Mouse (Mus musculus) Patski (cell line): ENCODE data around the gene Sox5. TPM values are rescaled to one million over a fixed set of nuclear protein-coding genes. Genes with fewer than 3 reads are reported as not detected.

Source experiments
- ATAC-seq: fragments of 100-300 bp; one replicate; pipeline ENCODE4 v1.8.0; 2021
- CTCF ChIA-PET: fragments of 350-600 bp; sonication (Branson Sonifier 250); formaldehyde crosslinking; loops from one replicate; lab custom pipeline; 2022; ENCODE audit warnings: inconsistent platforms; lab: Charles Lee
- POLR2A ChIA-PET: fragments of 350-600 bp; sonication (Branson Sonifier 250); formaldehyde crosslinking; loops from one replicate; lab custom pipeline; 2022; ENCODE audit warnings: antibody characterized with exemption, inconsistent platforms; lab: Charles Lee
- DNase-seq: peaks from one replicate; pipeline ENCODE4 v3.0.0-alpha.2; 2011; ENCODE audit warnings: low read depth, low spot score
- H3K27me3 ChIP-seq: fragments of 371-371 bp; one replicate; pipeline ENCODE4 v1.5.1; 2021
- CTCF ChIP-seq: fragments of 100-300 bp; IDR thresholded peaks from one replicate; pipeline ENCODE4 v1.5.1; 2021
- in situ Hi-C: fragments of 300-500 bp; cut with MboI; formaldehyde crosslinking; loops from 3 replicates; pipeline ENCODE4 v1.11.1; 2018; ENCODE audit warnings: low pct_unique_long_range_greater_than_20kb, mixed read lengths
- polyA plus RNA-seq: library from polyadenylated mRNA; unstranded; gene quantifications from one replicate; pipeline ENCODE4 v1.2.3, GENCODE M21; 2021

Sox5 gene
- polyA plus RNA-seq, 1 experiment from 2014 or later: 0.26 TPM

- POLR2A ChIA-PET: no interaction called here
- CTCF ChIA-PET: no interaction called here
- ATAC-seq (peak; percentile 67), DNase-seq (no peak)
- in situ Hi-C loops: no loop called here
- TF ChIP-seq CTCF: no peak
- no peaks in the 10 kb centered on the region for H3K27me3 ChIP-seq
These were observed 92.7 kb downstream of the Sox5 start for GRCm38 (mm10) chr6:144689076-144689475.

- TF ChIP-seq CTCF: no peak
- no peaks in the 10 kb centered on the region for H3K27me3 ChIP-seq
- in situ Hi-C loops: no loop called here
- ChIA-PET CTCF (no interaction called here), POLR2A (no interaction called here)
- ATAC-seq: no peak
- DNase-seq: no peak
These were observed 94.1 kb downstream of the Sox5 start for GRCm38 (mm10) chr6:144687681-144688080.

- ATAC-seq: no peak
- in situ Hi-C loops: no loop called here
- DNase-seq: no peak
- ChIA-PET CTCF (interaction anchor here (1.6 kb wide), 1 partner anchor 17 kb away, joined by 3 read pairs; no protein-coding TSS in a partner anchor), POLR2A (no interaction called here)
- TF ChIP-seq CTCF: no peak
- peaks cover 7% of the 10 kb centered on the region for H3K27me3 ChIP-seq
These were observed 100.6 kb downstream of the Sox5 start for GRCm38 (mm10) chr6:144681045-144681789.

- H3K27me3 ChIP-seq: peaks cover 7% of the 10 kb centered on the region
- ChIA-PET CTCF (no interaction called here), POLR2A (no interaction called here)
- in situ Hi-C loops: no loop called here
- DNase-seq (no peak), ATAC-seq (no peak)
- TF ChIP-seq CTCF: no peak
These were observed 104.2 kb downstream of the Sox5 start for GRCm38 (mm10) chr6:144677491-144678133.

GRCm38 (mm10) chr6:144675111-144675510, 106.7 kb downstream of the Sox5 start:
- ATAC-seq (no peak), DNase-seq (no peak)
- CTCF ChIA-PET: interaction anchor here (1.4 kb wide), 1 partner anchor 25 kb away, joined by 4 read pairs; no protein-coding TSS in a partner anchor
- POLR2A ChIA-PET: no interaction called here
- in situ Hi-C loops: no loop called here
- TF ChIP-seq CTCF: no peak
- peaks cover 7% of the 10 kb centered on the region for H3K27me3 ChIP-seq

GRCm38 (mm10) chr6:144673906-144674305, 107.9 kb downstream of the Sox5 start:
- no peak for DNase-seq
- POLR2A ChIA-PET: no interaction called here
- TF ChIP-seq CTCF: no peak
- peaks cover 1% of the 10 kb centered on the region for H3K27me3 ChIP-seq
- in situ Hi-C loops: no loop called here
- CTCF ChIA-PET: no interaction called here
- no peak for ATAC-seq

- ATAC-seq: peak; percentile 95
- no peak for TF ChIP-seq CTCF
- POLR2A ChIA-PET: no interaction called here
- CTCF ChIA-PET: interaction anchor here (1.2 kb wide), 1 partner anchor 9 kb away, joined by 3 read pairs; no protein-coding TSS in a partner anchor
- in situ Hi-C loops: no loop called here
- no peaks in the 10 kb centered on the region for H3K27me3 ChIP-seq
- DNase-seq: peak; percentile 59
These were observed 111.2 kb downstream of the Sox5 start for GRCm38 (mm10) chr6:144670433-144671167.

GRCm38 (mm10) chr6:144666617-144667016, 115.2 kb downstream of the Sox5 start:
- no peak for ATAC-seq
- CTCF ChIA-PET: no interaction called here
- DNase-seq: no peak
- in situ Hi-C loops: no loop called here
- POLR2A ChIA-PET: no interaction called here
- peak; percentile 31 for TF ChIP-seq CTCF
- no peaks in the 10 kb centered on the region for H3K27me3 ChIP-seq

- DNase-seq (no peak), ATAC-seq (no peak)
- TF ChIP-seq CTCF: no peak
- no peaks in the 10 kb centered on the region for H3K27me3 ChIP-seq
- POLR2A ChIA-PET: no interaction called here
- in situ Hi-C loops: no loop called here
- CTCF ChIA-PET: no interaction called here
These were observed 117.0 kb downstream of the Sox5 start for GRCm38 (mm10) chr6:144664765-144665164.

GRCm38 (mm10) chr6:144663516-144664074, 118.2 kb downstream of the Sox5 start:
- ChIA-PET POLR2A (no interaction called here), CTCF (no interaction called here)
- no peak for ATAC-seq
- no peaks in the 10 kb centered on the region for H3K27me3 ChIP-seq
- no peak for DNase-seq
- TF ChIP-seq CTCF: no peak
- in situ Hi-C loops: no loop called here
